Mouse (Mus musculus): Measurements from ENCODE around the gene Dstyk.

Gene Dstyk

GRCm38 (mm10) chr1:132388813-132389803, 28.2 kb upstream of the Dstyk start:
- DNase-seq (ENCODE audit: low spot score) = no peak

- no peak for DNase-seq (ENCODE audit: low spot score)
Measured at GRCm38 (mm10) chr1:132389886-132390585, 27.3 kb upstream of the Dstyk start.

DNA sequence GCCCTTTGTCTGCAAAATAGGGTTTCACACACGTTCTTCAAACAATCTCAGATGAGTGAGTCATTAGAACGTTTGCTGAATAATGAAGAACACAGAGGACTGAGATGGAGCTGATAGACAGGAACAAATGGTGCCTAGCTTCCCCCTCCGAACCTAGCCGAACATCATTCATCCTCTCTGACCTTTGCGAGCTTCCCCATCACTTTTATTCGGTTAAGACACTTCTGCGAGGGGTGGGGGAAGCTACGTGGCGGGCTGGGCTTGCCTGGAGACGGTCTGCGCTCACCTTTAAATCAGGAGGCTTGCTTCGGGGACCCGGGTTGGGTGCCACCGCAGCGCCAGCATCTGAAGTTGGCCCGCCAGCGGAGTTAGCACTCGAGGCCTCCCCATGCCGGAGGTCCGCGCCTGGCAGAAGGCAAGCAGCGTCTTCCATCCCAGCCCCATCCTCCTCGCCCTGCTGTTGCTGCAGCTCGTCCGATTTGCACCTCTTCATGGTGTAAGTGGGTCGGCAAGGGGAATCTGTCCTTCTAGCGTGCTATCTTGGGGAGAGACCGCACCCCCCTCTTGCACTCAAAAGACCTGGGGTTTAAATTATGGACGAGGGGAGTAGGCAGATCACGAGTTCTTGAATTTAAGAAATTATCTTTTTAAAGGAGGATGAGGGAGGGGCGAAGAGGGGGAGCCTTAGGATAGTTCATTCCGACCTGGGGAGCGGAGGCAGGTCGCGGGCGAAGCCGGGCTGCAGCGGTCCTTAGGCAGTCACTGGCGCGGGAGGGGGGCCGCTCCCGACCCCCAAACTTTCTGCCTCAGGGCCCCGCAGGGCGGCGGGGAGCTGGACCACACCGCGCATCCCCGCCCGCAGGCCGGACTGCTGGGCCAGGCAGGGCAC, 26.4 kb upstream of the Dstyk start, which contains the start of gene Tmcc2:
TSS of gene Tmcc2 (minus strand) at position 591 of the 889 bp plus-strand sequence.
- DNase-seq (ENCODE audit: low spot score) = no peak

DNA sequence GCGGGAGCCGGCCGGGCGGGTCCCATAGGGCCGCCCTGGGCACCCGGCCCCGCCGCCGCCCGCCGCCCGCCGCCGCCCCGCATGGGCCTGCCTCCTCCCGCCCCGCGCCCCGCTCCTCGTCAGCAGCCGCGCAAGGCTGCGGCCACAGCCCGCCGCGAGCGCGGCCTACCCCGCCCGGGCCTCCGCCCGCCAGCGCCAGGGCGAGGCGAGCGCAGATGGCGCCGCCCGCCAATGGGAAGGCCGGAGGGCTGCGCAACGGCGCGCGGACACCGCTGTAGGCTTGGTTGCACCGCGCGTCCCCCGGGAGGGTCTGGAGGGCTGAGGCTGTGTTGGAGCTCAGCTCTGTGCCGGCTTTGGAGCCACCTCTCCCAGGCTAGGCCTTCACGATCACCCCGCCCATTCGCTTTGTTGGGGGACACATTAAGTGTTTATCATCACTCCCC, 25.8 kb upstream of the Dstyk start:
- no peak for DNase-seq (ENCODE audit: low spot score)

DNA sequence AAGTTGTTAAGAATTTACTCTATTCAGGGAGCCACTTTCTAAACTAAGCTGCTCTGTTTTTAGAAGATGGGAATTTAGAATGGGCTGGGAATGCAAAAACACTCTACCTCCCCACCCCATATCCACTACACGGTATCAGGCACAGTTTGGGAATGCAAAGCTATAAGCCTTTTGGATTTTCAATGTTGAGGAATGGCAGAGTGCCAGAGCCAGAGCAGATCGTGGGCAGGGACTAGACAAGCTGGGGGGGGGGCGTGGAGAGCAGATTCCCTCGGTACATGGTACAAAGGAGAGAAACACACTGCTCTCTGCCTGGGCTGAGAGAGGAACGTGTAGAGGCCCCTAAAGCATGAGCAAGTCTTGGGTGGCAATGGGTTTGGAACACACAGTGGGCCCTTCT, 24.5 kb upstream of the Dstyk start:
- no peak for DNase-seq (ENCODE audit: low spot score)

DNA sequence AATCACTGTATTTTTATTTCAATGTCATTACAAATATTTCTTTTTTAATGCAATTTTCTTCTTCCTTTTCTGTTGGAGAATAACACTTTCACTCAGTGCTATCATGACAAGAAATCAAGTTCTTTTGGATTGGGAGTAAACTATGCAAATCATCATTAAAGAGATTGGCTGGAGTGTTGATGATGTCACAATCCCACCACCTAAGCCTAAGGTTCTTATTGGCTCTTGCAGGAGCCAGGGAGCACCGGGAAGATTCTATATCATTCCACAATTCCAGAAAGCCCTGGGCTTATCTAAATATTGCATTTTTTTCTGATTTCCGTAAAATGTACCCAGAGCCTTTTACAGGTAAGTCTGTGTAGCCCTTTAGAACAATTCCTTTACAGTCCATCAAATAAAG, 20.6 kb upstream of the Dstyk start:
- no peak for DNase-seq (ENCODE audit: low spot score)

DNA sequence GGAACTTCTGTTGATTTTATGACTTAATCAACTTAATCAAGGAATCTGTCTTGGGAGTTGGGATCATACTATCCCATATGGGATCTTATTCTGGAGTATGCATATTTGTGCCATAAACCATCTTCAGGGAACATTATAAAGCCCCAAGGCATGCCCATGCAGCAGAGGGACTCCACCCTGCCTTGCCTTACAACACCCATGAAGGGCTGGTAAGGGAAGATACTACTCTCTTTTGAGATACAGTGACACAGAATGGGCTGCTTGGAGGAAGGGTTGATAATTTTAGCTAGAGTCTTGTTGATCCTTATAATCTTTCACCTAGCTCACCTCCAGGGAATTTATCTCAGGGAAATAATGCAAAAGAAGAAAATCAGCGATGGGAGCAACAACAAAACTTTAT, 16.8 kb upstream of the Dstyk start:
- no peak for DNase-seq (ENCODE audit: low spot score)

- no peak for DNase-seq (ENCODE audit: low spot score)
Measured at GRCm38 (mm10) chr1:132401843-132402242, 15.5 kb upstream of the Dstyk start.

DNA sequence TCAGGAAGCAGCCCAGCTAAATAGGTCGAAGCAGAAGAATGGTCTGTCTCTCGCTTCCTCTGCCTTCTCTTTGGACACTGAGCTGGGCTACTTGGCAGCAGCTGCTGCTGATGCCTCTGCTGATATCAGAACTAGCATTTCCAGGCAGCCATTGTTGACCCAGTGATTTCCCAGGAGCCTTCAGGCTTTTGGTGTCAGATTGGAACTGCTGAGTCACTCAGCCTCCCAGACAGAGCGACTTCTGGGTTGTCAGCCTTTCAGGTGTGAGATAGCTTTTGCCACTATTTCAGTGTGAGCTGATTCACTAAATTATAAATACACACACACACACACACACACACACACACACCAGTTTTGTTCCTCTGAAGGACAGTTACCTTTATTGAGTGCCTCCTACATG, 6.7 kb upstream of the Dstyk start:
- no peak for DNase-seq (ENCODE audit: low spot score)

DNA sequence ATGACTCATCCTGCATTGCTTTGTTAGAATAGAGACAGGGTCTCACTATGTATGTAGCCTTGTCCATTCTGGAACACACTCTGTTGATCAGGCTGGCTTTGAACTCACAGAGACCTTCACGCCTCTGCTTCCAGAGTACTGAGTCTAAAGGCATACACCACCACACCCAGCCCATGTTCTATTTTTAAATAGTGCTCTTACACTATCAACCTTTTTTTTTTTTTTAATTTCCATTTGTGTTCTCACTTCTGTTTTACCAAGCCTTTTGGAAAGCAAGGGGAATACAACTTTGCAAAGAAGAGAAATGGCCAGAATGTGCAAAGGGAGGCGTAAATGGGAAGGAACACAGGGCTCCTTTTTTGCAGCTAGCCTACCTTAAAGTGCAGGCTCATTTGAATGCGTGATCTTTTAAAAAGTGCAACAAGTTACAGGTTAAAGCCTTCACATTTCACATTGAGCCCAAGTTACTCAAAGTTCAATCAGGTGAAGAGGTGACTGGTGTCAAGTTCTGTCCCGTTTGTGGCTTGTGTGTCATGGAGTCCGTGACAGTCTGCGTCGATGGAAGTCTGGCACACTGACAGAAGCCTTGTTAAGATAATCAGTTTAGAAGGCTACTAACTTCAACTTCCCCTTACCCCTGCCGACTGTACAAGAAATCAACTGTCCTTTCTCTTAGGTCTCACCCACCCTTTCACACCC, 962 bp upstream of the Dstyk start:
- no peak for DNase-seq (ENCODE audit: low spot score)

- DNase-seq (ENCODE audit: low spot score) = no peak
Measured at GRCm38 (mm10) chr1:132416943-132417290, 438 bp upstream of the Dstyk start.

DNA sequence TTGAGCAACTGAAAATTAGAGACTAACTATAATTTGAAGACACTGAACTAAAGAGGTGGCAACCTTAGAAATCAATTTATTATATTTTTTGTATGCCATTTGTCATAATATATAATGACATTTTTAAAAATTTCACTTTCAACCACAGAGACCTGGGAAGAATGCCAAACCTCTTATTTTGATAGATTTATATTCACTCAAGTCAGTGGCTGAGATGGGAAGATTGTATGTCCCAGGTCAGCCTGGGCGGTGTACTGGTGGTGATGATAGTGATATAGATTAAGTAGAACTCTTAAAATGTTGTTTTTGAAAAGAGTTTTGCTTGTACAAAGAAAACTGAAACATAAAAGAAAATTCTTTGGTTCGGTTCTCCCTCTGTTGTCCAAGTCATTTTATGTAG, 2.9 kb downstream of the Dstyk start:
- no peak for DNase-seq (ENCODE audit: low spot score)

DNA sequence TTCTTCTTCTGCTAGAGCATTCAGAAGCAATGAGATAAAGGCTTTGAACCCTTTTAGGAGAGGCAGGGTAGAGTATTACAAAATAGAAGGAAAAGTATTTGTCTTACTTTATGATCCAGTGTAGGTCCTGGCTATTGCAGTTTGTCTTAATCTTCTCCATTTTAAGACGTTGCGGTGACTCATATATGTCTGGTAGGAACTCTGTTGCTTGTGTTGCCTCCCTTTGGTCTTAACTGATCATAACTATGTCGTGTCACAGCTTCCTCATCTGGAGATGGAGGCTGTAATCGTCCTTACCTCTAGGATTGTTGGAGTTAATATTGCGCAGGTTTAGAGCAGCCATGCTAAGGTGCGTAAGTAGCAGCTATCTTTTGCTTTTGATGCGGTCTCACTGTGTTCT, 3.3 kb downstream of the Dstyk start:
- no peak for DNase-seq (ENCODE audit: low spot score)

- DNase-seq (ENCODE audit: low spot score) = no peak
Measured at GRCm38 (mm10) chr1:132422912-132423696, 5.7 kb downstream of the Dstyk start.

GRCm38 (mm10) chr1:132425600-132425999, 8.2 kb downstream of the Dstyk start:
- no peak for DNase-seq (ENCODE audit: low spot score)

DNA sequence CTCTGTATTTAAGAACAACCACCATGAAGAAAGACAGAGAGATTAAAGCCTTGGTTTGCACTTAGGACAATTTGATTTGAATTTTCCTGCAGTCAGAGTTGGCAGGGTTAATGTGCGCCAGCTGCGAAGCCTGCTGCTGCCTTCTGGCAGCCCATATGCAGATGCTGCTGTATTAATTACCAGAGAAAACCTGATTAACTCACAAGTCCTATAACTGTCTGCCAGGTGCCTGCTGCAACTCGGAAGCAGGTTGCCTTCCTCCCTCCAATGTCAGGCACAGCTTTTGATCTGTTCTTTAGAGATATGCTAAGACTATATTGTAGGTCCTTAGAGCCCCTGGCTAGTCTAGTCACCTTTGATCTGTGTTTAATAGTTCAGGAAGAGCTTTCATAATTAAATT, 13.5 kb downstream of the Dstyk start:
- DNase-seq (ENCODE audit: low spot score) = no peak

DNA sequence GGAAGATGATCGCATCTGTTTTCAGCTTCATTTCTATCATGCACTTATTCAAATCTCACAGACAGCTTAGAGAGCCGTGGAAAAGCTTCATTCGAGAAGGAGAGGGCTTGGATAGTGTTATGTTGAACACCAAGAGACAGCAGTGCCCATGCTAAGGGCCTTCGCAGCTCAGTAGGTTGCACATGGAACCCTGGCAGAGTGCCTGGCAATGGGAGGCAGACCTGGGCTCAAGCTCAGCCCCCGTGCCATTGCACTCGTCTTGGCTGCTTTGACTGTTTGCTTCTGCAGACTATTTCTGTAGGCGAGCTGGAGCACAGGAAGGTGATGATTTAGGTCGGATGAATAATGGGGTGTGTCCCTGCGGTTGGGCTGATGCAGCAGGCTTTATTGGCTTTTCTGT, 14.4 kb downstream of the Dstyk start:
- DNase-seq (ENCODE audit: low spot score) = no peak

- DNase-seq (ENCODE audit: low spot score) = no peak
Measured at GRCm38 (mm10) chr1:132433349-132433748, 16.0 kb downstream of the Dstyk start.

DNA sequence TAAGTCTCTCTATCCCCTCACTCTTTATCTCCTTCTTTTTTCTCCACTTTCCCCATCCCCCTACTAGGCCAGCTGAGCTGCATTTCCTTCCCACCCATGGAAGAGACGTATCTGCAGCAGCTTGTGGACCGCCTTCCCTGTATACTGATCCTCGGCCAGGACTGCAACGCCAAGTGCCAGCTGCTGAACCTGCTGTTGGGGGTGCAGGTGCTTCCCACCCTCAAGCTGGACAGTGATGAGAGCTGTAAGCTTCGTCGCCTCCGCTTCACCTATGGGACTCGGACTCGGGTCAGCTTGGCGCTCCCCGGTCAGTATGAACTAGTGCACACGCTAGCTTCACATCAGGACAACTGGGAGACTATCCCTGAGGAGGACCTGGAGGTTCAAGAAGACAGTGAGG, 16.7 kb downstream of the Dstyk start:
- no peak for DNase-seq (ENCODE audit: low spot score)

DNA sequence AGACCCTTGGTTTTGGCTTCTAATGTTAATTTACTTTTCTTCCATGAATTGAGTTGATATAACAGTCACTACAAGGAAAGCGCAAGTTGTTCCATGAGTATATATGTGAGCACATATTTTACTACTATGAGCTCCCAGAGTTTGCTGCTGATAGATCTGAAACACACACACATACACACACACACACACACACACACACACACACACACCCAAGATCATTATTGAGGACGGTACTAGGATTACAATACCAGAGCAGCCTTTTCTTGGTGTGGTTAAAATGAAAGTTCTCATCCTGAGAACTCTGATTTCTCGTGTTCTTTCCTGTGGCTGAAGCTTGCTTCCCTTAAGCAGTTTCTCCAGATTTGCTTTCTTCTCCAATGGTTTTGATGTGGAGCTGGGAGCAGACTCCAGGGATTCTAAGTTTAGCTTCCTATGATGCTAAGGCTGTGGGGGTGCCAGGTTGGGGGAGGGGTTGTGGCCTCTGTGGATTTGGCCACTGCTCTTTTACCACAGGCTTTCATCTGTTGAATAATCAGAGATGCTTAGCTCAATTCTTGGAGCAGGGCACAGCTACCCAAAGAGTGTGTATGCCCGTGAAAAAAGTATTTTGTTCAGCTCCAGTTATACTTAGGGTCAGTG, 19.1 kb downstream of the Dstyk start:
- no peak for DNase-seq (ENCODE audit: low spot score)

Measured in urinary bladder, postnatal 10 days (tissue).